Comparison of ENCODE assay signal across 9 mouse cellular contexts in the genomic region with DNA sequence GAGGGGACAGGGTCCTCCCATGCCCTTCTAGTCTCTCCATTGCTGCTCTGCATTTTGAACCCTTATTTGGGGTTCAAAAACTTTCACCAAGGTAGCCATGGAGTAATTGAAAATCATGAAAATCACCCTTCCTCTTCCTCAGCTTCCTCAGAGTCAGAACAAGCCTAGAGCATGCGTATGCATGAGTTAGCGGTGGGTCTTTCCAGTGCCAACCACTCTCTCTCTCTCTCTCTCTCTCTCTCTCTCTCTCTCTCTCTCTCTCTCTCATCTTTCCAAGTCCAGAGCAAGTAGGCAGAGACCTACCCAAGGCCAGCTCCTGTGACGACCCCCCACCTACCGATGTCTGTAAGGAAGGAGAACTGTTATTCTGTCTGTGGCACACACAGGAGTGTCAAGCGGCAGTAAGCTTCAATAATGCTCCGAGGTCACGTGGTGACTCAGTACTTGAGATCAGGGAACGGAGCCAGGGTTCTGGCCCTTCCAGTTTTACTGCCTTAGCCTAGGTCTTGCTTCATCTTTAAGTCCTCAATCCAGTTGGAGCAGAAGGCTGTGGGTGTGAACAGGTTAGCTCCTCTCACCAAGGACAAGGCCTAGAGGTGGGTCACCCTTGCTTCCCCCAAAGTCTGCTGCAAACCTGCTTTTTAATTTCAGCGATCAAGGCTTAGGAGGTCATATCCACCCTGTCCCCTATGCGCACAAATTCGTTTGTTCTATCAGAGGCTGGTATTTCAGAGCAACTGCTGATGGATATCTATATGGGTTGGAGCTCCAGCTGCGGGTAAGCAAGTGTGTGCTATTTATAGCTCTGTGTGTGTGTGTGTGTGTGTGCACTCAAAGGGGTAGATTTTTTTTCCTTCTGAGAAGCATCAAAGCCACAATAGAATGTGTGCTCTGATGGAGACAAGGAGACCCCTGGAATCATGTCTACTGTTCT. TPM values are rescaled to one million over a fixed set of nuclear protein-coding genes. Genes with fewer than 3 reads are reported as not detected.
DNase-seq lines count a peak whose midpoint lies in the region; ATAC-seq and TF ChIP-seq lines count a peak whose summit lies in the region.
"Had no signal": no experiment of that assay in that cellular context is flagged by ENCODE, and none has a peak within 500 bp of the region (broad histone marks: within the 10 kb centered on the region; RNA-seq: fewer than 3 reads in every experiment).

No protein-coding gene starts in this region.

- H3K4me3 ChIP-seq in limb, embryonic 13.5 days, result no peak overlapping the region
- no peak overlapping the region for H3K4me3 ChIP-seq in limb, embryonic 10.5 days
- no peak overlapping the region for H3K4me3 ChIP-seq in heart, postnatal 0 days (ENCODE audit: low read depth, low read length)
- H3K4me3 ChIP-seq in limb, embryonic 14.5 days (replicated peaks; ENCODE audit: low read length), result no peak overlapping the region
- no peak overlapping the region for H3K4me3 ChIP-seq in forebrain, embryonic 15.5 days
- H3K4me3 ChIP-seq: embryonic facial prominence, embryonic 13.5 days had no signal

- no peak for TF ChIP-seq CTCF in heart, postnatal 0 days (IDR thresholded peaks at IDR 0.05; ENCODE audit: low read depth)

- H3K9me3 ChIP-seq in limb, embryonic 13.5 days, result no peaks in the 10 kb centered on the region
- H3K9me3 ChIP-seq in limb, embryonic 10.5 days (replicated peaks), result no peaks in the 10 kb centered on the region
- H3K9me3 ChIP-seq in heart, postnatal 0 days (replicated peaks; ENCODE audit: control insufficient read depth, low read length), result no peaks in the 10 kb centered on the region
- H3K9me3 ChIP-seq in limb, embryonic 14.5 days (ENCODE audit: control insufficient read depth, low read length), result no peaks in the 10 kb centered on the region
- H3K9me3 ChIP-seq in forebrain, embryonic 15.5 days, result no peaks in the 10 kb centered on the region
- H3K9me3 ChIP-seq: embryonic facial prominence, embryonic 13.5 days had no signal

- ATAC-seq in limb, embryonic 13.5 days (ENCODE audit: low FRiP score, low read depth), result 0 out of 2 replicates have a peak, but pooled peaks have one; percentile 42
- ATAC-seq in heart, postnatal 0 days (ENCODE audit: insufficient read depth, low read depth), result peak; percentile 81
- peak; percentile 62 for ATAC-seq in limb, embryonic 14.5 days (ENCODE audit: low FRiP score, low read depth)
- ATAC-seq in forebrain, embryonic 15.5 days (replicated peaks), result no peak
- no peak for ATAC-seq in erythroblast, adult 5-6 weeks (replicated peaks; ENCODE audit: low FRiP score, poor library complexity, severe bottlenecking)

- WGBS in limb, embryonic 13.5 days, result 80% methylated on average over 12 of the region's 12 CpGs
- 86% methylated on average over 12 of the region's 12 CpGs for WGBS in limb, embryonic 10.5 days
- 42% methylated on average over 12 of the region's 12 CpGs for WGBS in heart, postnatal 0 days
- 68% methylated on average over 12 of the region's 12 CpGs for WGBS in limb, embryonic 14.5 days
- 86% methylated on average over 12 of the region's 12 CpGs for WGBS in forebrain, embryonic 15.5 days

- no peak for TF ChIP-seq POLR2A in limb, embryonic 14.5 days (IDR thresholded peaks at IDR 0.05; ENCODE audit: borderline replicate concordance, extremely low read depth, insufficient read depth, insufficient read length)

- DNase-seq in limb, embryonic 10.5 days (ENCODE audit: low spot score), result no peak
- peak; percentile 50 for DNase-seq in heart, postnatal 0 days (ENCODE audit: low spot score)
- peak; percentile 44 for DNase-seq in limb, embryonic 14.5 days (ENCODE audit: low spot score)
- DNase-seq in thymus, postnatal 25 days, result peak; percentile 33
- DNase-seq in frontal cortex, adult 2 months (ENCODE audit: extremely low spot score in 1 of 2, low spot score in 1 of 2), result no peak

- H3K9ac ChIP-seq in limb, embryonic 13.5 days, result no peak overlapping the region
- H3K9ac ChIP-seq in heart, postnatal 0 days (replicated peaks; ENCODE audit: low read depth, low read length), result no peak overlapping the region
- no peak overlapping the region for H3K9ac ChIP-seq in limb, embryonic 14.5 days (ENCODE audit: low read depth, low read length, severe bottlenecking)
- no peak overlapping the region for H3K9ac ChIP-seq in forebrain, embryonic 15.5 days (replicated peaks)
- H3K9ac ChIP-seq: embryonic facial prominence, embryonic 13.5 days had no signal

- H3K4me1 ChIP-seq in limb, embryonic 13.5 days, result 0 out of 2 replicates have a peak, but pooled peaks cover 9% of the 10 kb centered on the region
- 0 out of 2 replicates have a peak, but pooled peaks cover 7% of the 10 kb centered on the region for H3K4me1 ChIP-seq in limb, embryonic 10.5 days
- no peaks in the 10 kb centered on the region for H3K4me1 ChIP-seq in heart, postnatal 0 days (ENCODE audit: control insufficient read depth, insufficient read depth)
- H3K4me1 ChIP-seq in limb, embryonic 14.5 days (ENCODE audit: control insufficient read depth, insufficient read depth, low read length), result no peaks in the 10 kb centered on the region; the same call in 1 of the 2 replicates
- H3K4me1 ChIP-seq in forebrain, embryonic 15.5 days, result no peaks in the 10 kb centered on the region; the same call in 1 of the 2 replicates
- H3K4me1 ChIP-seq: embryonic facial prominence, embryonic 13.5 days had no signal

- H3K27me3 ChIP-seq in limb, embryonic 13.5 days, result 0 out of 2 replicates have a peak, but pooled peaks cover under 1% of the 10 kb centered on the region
- H3K27me3 ChIP-seq in limb, embryonic 10.5 days (ENCODE audit: low read depth, poor library complexity, severe bottlenecking), result no peaks in the 10 kb centered on the region
- H3K27me3 ChIP-seq in heart, postnatal 0 days (ENCODE audit: control insufficient read depth, insufficient read depth, low read length), result no peaks in the 10 kb centered on the region
- no peaks in the 10 kb centered on the region for H3K27me3 ChIP-seq in limb, embryonic 14.5 days (ENCODE audit: control insufficient read depth, insufficient read depth, low read length)
- H3K27me3 ChIP-seq in forebrain, embryonic 15.5 days, result no peaks in the 10 kb centered on the region
- H3K27me3 ChIP-seq: embryonic facial prominence, embryonic 13.5 days had no signal

- no peak for TF ChIP-seq EP300 in heart, postnatal 0 days (IDR thresholded peaks at IDR 0.05; ENCODE audit: low read depth)

- H3K27ac ChIP-seq in limb, embryonic 13.5 days, result no peak overlapping the region
- no peak overlapping the region for H3K27ac ChIP-seq in limb, embryonic 10.5 days
- H3K27ac ChIP-seq in heart, postnatal 0 days (ENCODE audit: low read depth), result no peak overlapping the region
- no peak overlapping the region for H3K27ac ChIP-seq in limb, embryonic 14.5 days (replicated peaks; ENCODE audit: low read depth, low read length)
- no peak overlapping the region for H3K27ac ChIP-seq in forebrain, embryonic 15.5 days (replicated peaks)
- H3K27ac ChIP-seq: embryonic facial prominence, embryonic 13.5 days had no signal

- H3K36me3 ChIP-seq in limb, embryonic 13.5 days, result no peaks in the 10 kb centered on the region
- no peaks in the 10 kb centered on the region for H3K36me3 ChIP-seq in limb, embryonic 10.5 days
- H3K36me3 ChIP-seq in heart, postnatal 0 days (replicated peaks; ENCODE audit: control insufficient read depth, insufficient read depth, low read length), result no peaks in the 10 kb centered on the region
- no peaks in the 10 kb centered on the region for H3K36me3 ChIP-seq in limb, embryonic 14.5 days (ENCODE audit: control insufficient read depth, insufficient read depth, low read length)
- H3K36me3 ChIP-seq in forebrain, embryonic 15.5 days, result no peaks in the 10 kb centered on the region
- H3K36me3 ChIP-seq: embryonic facial prominence, embryonic 13.5 days had no signal

- H3K4me2 ChIP-seq in limb, embryonic 13.5 days (replicated peaks), result no peak overlapping the region
- H3K4me2 ChIP-seq in heart, postnatal 0 days (ENCODE audit: low read depth, low read length), result peak overlapping the region; percentile 20; the same call in 1 of the 2 replicates
- no peak overlapping the region for H3K4me2 ChIP-seq in limb, embryonic 14.5 days (replicated peaks; ENCODE audit: low read depth, low read length, severe bottlenecking)
- H3K4me2 ChIP-seq in forebrain, embryonic 15.5 days (replicated peaks), result no peak overlapping the region
- H3K4me2 ChIP-seq: embryonic facial prominence, embryonic 13.5 days had no signal

RNA-seq across cellular contexts. Expression of a gene that starts 17.4 kb away (rescaled TPM):
- polyA plus RNA-seq in limb, embryonic 13.5 days (2015; fragmentation: Nextera tagmentation; extraction: Ambion mirVana), result 4.9 and 5.1 TPM in 2 replicates
- polyA plus RNA-seq in limb, embryonic 10.5 days (2016; fragmentation: Nextera tagmentation; extraction: Ambion mirVana), result 2.7 and 4.8 TPM in 2 replicates
- total RNA-seq in heart, postnatal 0 days (2014; rRNA removed; ENCODE audit: low replicate concordance), result 24.8 and 54.7 TPM in 2 replicates
- 2.5 and 3.0 TPM in 2 replicates for polyA plus RNA-seq in heart, postnatal 0 days (2015; fragmentation: Nextera tagmentation; extraction: Ambion mirVana)
- polyA plus RNA-seq in limb, embryonic 14.5 days (2012; rRNA removed), result 19.6 and 21.5 TPM in 2 replicates
- 5.7 and 6.1 TPM in 2 replicates for polyA plus RNA-seq in limb, embryonic 14.5 days (2014; fragmentation: Nextera tagmentation; extraction: Ambion mirVana)
- polyA plus RNA-seq in frontal cortex, adult 2 months (2012; rRNA removed), result 62.2 and 69.3 TPM in 2 replicates
- 4.4 and 5.5 TPM in 2 replicates for polyA plus RNA-seq in forebrain, embryonic 15.5 days (2015; fragmentation: Nextera tagmentation; extraction: Ambion mirVana)
- total RNA-seq in erythroblast, adult 5-6 weeks (2015; ENCODE audit: low replicate concordance), result 7.5 and 9.8 TPM in 2 replicates
- total RNA-seq in erythroblast, adult 5-6 weeks (2017; ENCODE audit: low replicate concordance), result 4.3 and 7.7 TPM in 2 replicates

Comparison
In these comparisons a context has a peak if more than half of its experiments do, and no peak if none do; other contexts are left out.
1. DNase-seq: peak in heart, postnatal 0 days (single experiment), limb, embryonic 14.5 days (single experiment) and thymus, postnatal 25 days (single experiment); none in limb, embryonic 10.5 days (single experiment) and frontal cortex, adult 2 months (0 of 2).
2. ATAC-seq: peak in limb, embryonic 13.5 days (single experiment), heart, postnatal 0 days (single experiment) and limb, embryonic 14.5 days (single experiment); none in forebrain, embryonic 15.5 days (single experiment) and erythroblast, adult 5-6 weeks (single experiment).